Mouse (Mus musculus): Measurements from ENCODE around the gene Vmn1r55. TPM values are rescaled to one million over a fixed set of nuclear protein-coding genes. Genes with fewer than 3 reads are reported as not detected.

The Vmn1r55 gene
- polyA plus RNA-seq, 1 experiment from 2014 or later = not detected

Small RNAs within 50 kb of the gene (microRNA-seq; reads per million reads assigned to microRNA genes)
- not detected for gene Gm26217

Other genes starting within 250 kb of the Vmn1r55 start
- gene Gm36210, start 243.2 kb downstream of the Vmn1r55 start, polyA plus RNA-seq (2015; fragmentation: Nextera tagmentation; extraction: Ambion mirVana) = not detected in 2 replicates
- 3.5 and 3.9 TPM in 2 replicates for gene Zfp628, start 234.5 kb downstream of the Vmn1r55 start, polyA plus RNA-seq (2015; fragmentation: Nextera tagmentation; extraction: Ambion mirVana)
- gene Nat14, start 227.6 kb downstream of the Vmn1r55 start, polyA plus RNA-seq (2015; fragmentation: Nextera tagmentation; extraction: Ambion mirVana) = 2.1 and 2.6 TPM in 2 replicates
- gene Ssc5d, start 223.9 kb downstream of the Vmn1r55 start, polyA plus RNA-seq (2015; fragmentation: Nextera tagmentation; extraction: Ambion mirVana) = 0.91 and 1.1 TPM in 2 replicates
- gene Sbk2, start 185.3 kb downstream of the Vmn1r55 start, polyA plus RNA-seq (2015; fragmentation: Nextera tagmentation; extraction: Ambion mirVana) = 0.12 and 0.13 TPM in 2 replicates
- 0.05 TPM in 1 of 2 replicates, not detected in the other for gene Sbk3, start 178.5 kb downstream of the Vmn1r55 start, polyA plus RNA-seq (2015; fragmentation: Nextera tagmentation; extraction: Ambion mirVana)
- 21.2 and 21.3 TPM in 2 replicates for gene Zfp579, start 153.5 kb downstream of the Vmn1r55 start, polyA plus RNA-seq (2015; fragmentation: Nextera tagmentation; extraction: Ambion mirVana)
- 12.8 and 14.1 TPM in 2 replicates for gene Zfp524, start 135.3 kb downstream of the Vmn1r55 start, polyA plus RNA-seq (2015; fragmentation: Nextera tagmentation; extraction: Ambion mirVana)
- 30.4 and 31.8 TPM in 2 replicates for gene Fiz1, start 135.0 kb downstream of the Vmn1r55 start, polyA plus RNA-seq (2015; fragmentation: Nextera tagmentation; extraction: Ambion mirVana)
- 4.7 and 5.7 TPM in 2 replicates for gene Gm44973, start 134.2 kb downstream of the Vmn1r55 start, polyA plus RNA-seq (2015; fragmentation: Nextera tagmentation; extraction: Ambion mirVana)
- gene Zfp865, start 129.3 kb downstream of the Vmn1r55 start, polyA plus RNA-seq (2015; fragmentation: Nextera tagmentation; extraction: Ambion mirVana) = 4.7 and 5.6 TPM in 2 replicates
- 22.7 and 23.5 TPM in 2 replicates for gene Ccdc106, start 129.1 kb downstream of the Vmn1r55 start, polyA plus RNA-seq (2015; fragmentation: Nextera tagmentation; extraction: Ambion mirVana)
- gene 4632433K11Rik, start 115.6 kb downstream of the Vmn1r55 start, polyA plus RNA-seq (2015; fragmentation: Nextera tagmentation; extraction: Ambion mirVana) = not detected in 2 replicates
- gene Zfp784, start 111.2 kb downstream of the Vmn1r55 start, polyA plus RNA-seq (2015; fragmentation: Nextera tagmentation; extraction: Ambion mirVana) = 5.7 and 6.6 TPM in 2 replicates
- 48.7 and 54.0 TPM in 2 replicates for gene Zfp580, start 98.1 kb downstream of the Vmn1r55 start, polyA plus RNA-seq (2015; fragmentation: Nextera tagmentation; extraction: Ambion mirVana)
- gene U2af2, start 87.5 kb downstream of the Vmn1r55 start, polyA plus RNA-seq (2015; fragmentation: Nextera tagmentation; extraction: Ambion mirVana) = 95.0 and 103 TPM in 2 replicates
- 58.4 and 61.7 TPM in 2 replicates for gene Epn1, start 69.4 kb downstream of the Vmn1r55 start, polyA plus RNA-seq (2015; fragmentation: Nextera tagmentation; extraction: Ambion mirVana)
- not detected in 2 replicates for gene Rfpl4, start 32.7 kb downstream of the Vmn1r55 start, polyA plus RNA-seq (2015; fragmentation: Nextera tagmentation; extraction: Ambion mirVana)
- gene Rasl2-9, start 23.7 kb downstream of the Vmn1r55 start, polyA plus RNA-seq (2015; fragmentation: Nextera tagmentation; extraction: Ambion mirVana) = 0.79 and 0.83 TPM in 2 replicates
- not detected in 2 replicates for gene Vmn1r56, start 47.1 kb upstream of the Vmn1r55 start, polyA plus RNA-seq (2015; fragmentation: Nextera tagmentation; extraction: Ambion mirVana)
- not detected in 2 replicates for gene Vmn1r57, start 68.8 kb upstream of the Vmn1r55 start, polyA plus RNA-seq (2015; fragmentation: Nextera tagmentation; extraction: Ambion mirVana)
- not detected in 2 replicates for gene Gm5065, start 200.9 kb upstream of the Vmn1r55 start, polyA plus RNA-seq (2015; fragmentation: Nextera tagmentation; extraction: Ambion mirVana)
- gene Nlrp2, start 201.4 kb upstream of the Vmn1r55 start, polyA plus RNA-seq (2015; fragmentation: Nextera tagmentation; extraction: Ambion mirVana) = not detected in 2 replicates